Mouse (Mus musculus) neural tube, embryonic 13.5 days (tissue): ENCODE results near the gene Traf7. TPM values are rescaled to one million over a fixed set of nuclear protein-coding genes. Genes with fewer than 3 reads are reported as not detected.

ENCODE experiments used
- ATAC-seq: fragments of 200-750 bp; cut with Nextera tagmentation; 2 replicates; pipeline ENCODE4 v1.8.0; 2017; ENCODE audit warnings: low read depth, mild to moderate bottlenecking, moderate TSS enrichment, moderate library complexity
- H3K27ac ChIP-seq: fragments of 300-500 bp; sonication (generic); replicated peaks from 2 replicates; pipeline ENCODE4 v1.5.1; 2015; ENCODE audit warnings: moderate library complexity, mild to moderate bottlenecking, inconsistent platforms
- H3K27me3 ChIP-seq: fragments of 300-500 bp; sonication (generic); 2 replicates; pipeline ENCODE4 v1.6.1; 2015; ENCODE audit warnings: mild to moderate bottlenecking, inconsistent platforms
- H3K36me3 ChIP-seq: fragments of 300-500 bp; sonication (generic); 2 replicates; pipeline ENCODE4 v1.6.1; 2015; ENCODE audit warnings: mild to moderate bottlenecking, inconsistent platforms
- H3K4me1 ChIP-seq: fragments of 300-500 bp; sonication (generic); replicated peaks from 2 replicates; pipeline ENCODE4 v1.6.1; 2015; ENCODE audit warnings: inconsistent platforms
- H3K4me2 ChIP-seq: fragments of 300-500 bp; sonication (generic); 2 replicates; pipeline ENCODE4 v1.6.1; 2015; ENCODE audit warnings: inconsistent platforms, mild to moderate bottlenecking, moderate library complexity
- H3K4me3 ChIP-seq: fragments of 300-500 bp; sonication (generic); 2 replicates; pipeline ENCODE4 v1.5.1; 2015; ENCODE audit warnings: mild to moderate bottlenecking, inconsistent platforms
- H3K9ac ChIP-seq: fragments of 300-500 bp; sonication (generic); 2 replicates; pipeline ENCODE4 v1.6.1; 2015; ENCODE audit warnings: moderate library complexity, mild to moderate bottlenecking, inconsistent platforms
- H3K9me3 ChIP-seq: fragments of 300-500 bp; sonication (generic); 2 replicates; pipeline ENCODE4 v1.6.1; 2016; ENCODE audit warnings: inconsistent platforms
- WGBS: fragments of 180-500 bp; shearing (Covaris S2); methylation state at CpG from one replicate; pipeline ENCODE4 v1.1.7; 2015; 5-methylcytosine and 5-hydroxymethylcytosine counted together
- polyA plus RNA-seq: library from polyadenylated mRNA; unstranded; fragments of >200 nt; fragmentation: Nextera tagmentation; extraction: Ambion mirVana; gene quantifications from 2 replicates; pipeline ENCODE4 v1.2.1, GENCODE M21; 2015

Gene Traf7
- polyA plus RNA-seq, 1 experiment from 2014 or later, result 70.1 TPM

DNA sequence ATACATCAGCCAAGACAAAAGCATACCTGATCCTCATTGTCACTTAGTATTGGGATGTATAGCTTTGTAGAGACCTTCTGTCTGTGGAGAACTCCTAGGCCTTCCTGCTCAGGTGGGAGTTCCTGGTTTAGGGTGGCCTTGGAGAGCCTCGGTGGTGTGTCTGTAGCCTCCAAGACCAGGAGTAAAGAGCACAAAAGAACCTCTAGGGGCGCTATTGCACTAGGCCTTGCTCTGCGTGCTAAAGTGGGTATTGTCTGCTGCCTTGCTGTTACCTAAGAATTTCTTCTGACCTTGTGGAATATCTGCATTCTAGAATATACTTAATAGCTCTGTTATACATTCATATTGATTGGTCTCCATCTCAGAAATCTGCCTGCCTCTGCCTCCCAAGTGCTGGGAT is 12.6 kb upstream of the Traf7 start:
- no peak overlapping the region for H3K4me2 ChIP-seq
- no peak overlapping the region for H3K9ac ChIP-seq
- no peaks in the 10 kb centered on the region for H3K9me3 ChIP-seq
- no peak overlapping the region for H3K4me3 ChIP-seq
- peaks cover 7% of the 10 kb centered on the region for H3K27me3 ChIP-seq
- ATAC-seq, result no peak
- H3K4me1 ChIP-seq, result peaks cover 6% of the 10 kb centered on the region
- no peaks in the 10 kb centered on the region for H3K36me3 ChIP-seq
- no peak overlapping the region for H3K27ac ChIP-seq
- WGBS, result 6% methylated on average over 3 of the region's 3 CpGs

DNA sequence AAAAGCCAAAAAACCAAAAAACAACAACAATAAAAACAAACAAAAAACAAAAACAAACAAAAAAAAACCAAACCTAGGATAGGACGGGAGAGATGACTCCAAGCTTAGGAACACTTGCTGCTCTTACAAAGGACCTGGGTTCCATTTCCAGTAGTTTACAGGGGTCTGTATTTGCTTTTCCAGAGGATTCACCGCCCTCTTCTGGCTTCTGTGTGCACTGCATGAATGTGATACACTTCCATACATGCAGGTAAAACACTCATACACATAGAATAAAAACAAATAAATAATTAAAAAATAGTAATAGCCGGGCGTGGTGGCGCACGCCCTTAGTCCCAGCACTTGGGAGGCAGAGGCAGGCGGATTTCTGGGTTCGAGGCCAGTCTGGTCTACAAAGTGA is 11.2 kb upstream of the Traf7 start:
- H3K9me3 ChIP-seq, result no peaks in the 10 kb centered on the region
- H3K4me2 ChIP-seq, result no peak overlapping the region
- H3K36me3 ChIP-seq, result no peaks in the 10 kb centered on the region
- H3K27ac ChIP-seq, result no peak overlapping the region
- H3K4me1 ChIP-seq, result peaks cover 6% of the 10 kb centered on the region; the same call in 1 of the 2 replicates
- no peaks in the 10 kb centered on the region for H3K27me3 ChIP-seq
- ATAC-seq, result peak; percentile 57; the same call in 1 of the 2 replicates
- whole genome bisulfite sequencing, result 63% methylated on average over 8 of the region's 8 CpGs
- H3K9ac ChIP-seq, result no peak overlapping the region
- no peak overlapping the region for H3K4me3 ChIP-seq

GRCm38 (mm10) chr17:24537536-24537935 is 9.8 kb upstream of the Traf7 start:
- Histone ChIP-seq H3K4me3 (no peak overlapping the region), H3K36me3 (no peaks in the 10 kb centered on the region), H3K9ac (no peak overlapping the region), H3K9me3 (no peaks in the 10 kb centered on the region), H3K27ac (no peak overlapping the region), H3K4me1 (peaks cover 19% of the 10 kb centered on the region), H3K4me2 (no peak overlapping the region), H3K27me3 (no peaks in the 10 kb centered on the region)
- WGBS, result 41% methylated on average over 3 of the region's 3 CpGs
- ATAC-seq, result no peak

DNA sequence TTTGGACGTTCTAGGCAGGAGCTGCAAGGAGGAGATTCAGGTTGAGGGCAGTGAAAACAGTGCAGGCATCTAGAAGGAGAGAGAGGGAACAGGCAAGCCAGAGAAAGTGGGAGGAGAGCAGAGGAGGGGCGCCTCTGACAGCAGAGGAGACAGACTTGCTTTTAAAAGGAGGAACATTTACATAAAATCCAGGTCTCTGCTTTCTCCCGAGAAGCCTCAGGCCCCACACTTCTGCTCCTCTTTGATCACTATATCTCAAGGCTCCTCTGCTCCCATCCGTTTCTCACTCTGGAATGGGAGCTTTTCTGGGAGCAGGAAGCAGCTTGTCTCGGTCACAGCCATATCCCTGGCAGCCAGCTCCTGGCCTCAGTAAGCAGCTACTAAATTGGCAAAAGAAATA is 7.6 kb upstream of the Traf7 start:
- H3K36me3 ChIP-seq, result 0 out of 2 replicates have a peak, but pooled peaks cover 7% of the 10 kb centered on the region
- no peak overlapping the region for H3K27ac ChIP-seq
- no peak for ATAC-seq
- H3K27me3 ChIP-seq, result no peaks in the 10 kb centered on the region
- no peak overlapping the region for H3K4me2 ChIP-seq
- 54% methylated on average over 5 of the region's 5 CpGs for WGBS
- no peak overlapping the region for H3K9ac ChIP-seq
- no peaks in the 10 kb centered on the region for H3K9me3 ChIP-seq
- H3K4me1 ChIP-seq, result peaks cover 36% of the 10 kb centered on the region
- H3K4me3 ChIP-seq, result no peak overlapping the region

DNA sequence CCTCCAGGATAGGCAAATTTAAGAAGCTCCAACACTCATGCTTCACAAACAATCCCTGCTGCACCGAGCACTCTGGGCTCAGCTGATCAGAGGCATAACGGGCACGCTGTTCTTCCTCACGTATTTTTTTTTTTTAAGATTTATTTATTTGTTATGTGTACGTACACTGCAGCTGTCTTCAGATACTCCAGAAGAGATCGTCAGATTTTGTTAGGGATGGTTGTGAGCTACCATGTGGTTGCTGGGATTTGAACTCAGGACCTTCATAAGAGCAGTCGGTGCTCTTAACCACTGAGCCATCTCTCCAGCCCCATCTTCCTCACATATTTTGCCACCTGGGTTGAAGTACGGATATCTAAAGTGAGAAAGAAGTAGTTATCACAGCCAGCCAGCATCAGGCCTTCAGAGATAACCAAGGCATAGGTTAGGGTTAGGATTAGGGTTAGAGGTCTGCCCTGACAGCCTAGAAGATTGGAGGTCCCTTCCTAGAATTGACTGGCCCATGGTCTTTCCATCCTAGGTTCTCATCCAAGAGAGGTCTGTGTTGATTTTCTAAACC is 6.5 kb upstream of the Traf7 start, which contains the start of gene Rab26:
Gene Rab26 (minus strand): TSS at position 51 of the 559 bp plus-strand sequence.
- peak within 1 kb of the TSS; percentile 32 for H3K4me3 ChIP-seq
- no peaks in the 10 kb centered on the region for H3K9me3 ChIP-seq
- H3K9ac ChIP-seq, result peak within 1 kb of the TSS; percentile 61
- H3K36me3 ChIP-seq, result 0 out of 2 replicates have a peak, but pooled peaks cover 16% of the 10 kb centered on the region
- peaks cover 46% of the 10 kb centered on the region for H3K4me1 ChIP-seq
- H3K4me2 ChIP-seq, result peak within 1 kb of the TSS; percentile 64
- no peak within 1 kb of the TSS for H3K27ac ChIP-seq
- no peak for ATAC-seq
- H3K27me3 ChIP-seq, result no peaks in the 10 kb centered on the region
- WGBS, result 86% methylated on average over 8 of the region's 8 CpGs

DNA sequence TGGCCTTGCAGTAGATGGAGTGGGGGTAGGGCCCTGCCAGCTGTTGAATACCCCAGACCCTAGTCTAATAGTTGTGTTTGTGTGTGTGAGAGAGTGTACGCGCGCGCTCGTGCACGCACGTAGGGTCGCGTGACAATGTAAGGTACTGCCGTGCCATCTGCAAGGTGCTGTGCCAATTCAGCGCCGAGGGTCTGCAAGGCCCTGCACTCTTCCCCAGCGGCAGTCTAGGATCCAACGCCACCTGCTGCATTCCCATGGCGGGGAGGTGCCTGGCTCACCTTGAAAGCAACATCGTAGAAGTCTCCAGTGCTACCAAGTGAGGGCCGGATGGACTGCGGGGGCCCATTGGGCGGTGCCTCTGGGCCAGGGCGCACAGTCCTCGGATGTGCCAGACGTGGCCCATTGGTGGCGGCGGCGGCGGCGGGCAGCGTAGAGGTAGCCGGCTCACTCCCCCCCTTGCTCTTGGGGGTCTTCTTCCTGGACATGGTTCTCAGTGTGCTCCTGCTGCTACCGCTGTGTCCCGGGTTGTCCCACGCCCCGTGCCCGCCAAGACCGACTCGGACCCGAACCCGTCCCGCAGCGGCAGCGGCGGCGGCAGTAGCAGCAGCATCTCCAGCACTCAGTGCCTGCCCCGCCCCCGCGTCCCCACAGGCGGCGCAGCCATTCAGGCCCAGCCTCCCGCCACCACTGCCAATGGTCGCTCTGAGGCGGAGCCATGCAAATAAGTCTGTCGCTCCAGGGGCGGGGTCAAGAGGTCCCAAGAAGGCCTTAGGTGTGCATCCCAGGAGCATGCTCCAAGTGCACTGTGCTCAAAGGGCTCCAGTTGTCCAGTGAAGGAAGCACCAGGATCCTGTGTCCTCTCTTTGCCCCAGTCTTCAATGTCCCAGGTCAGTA is 5.6 kb upstream of the Traf7 start:
- WGBS, result 7% methylated on average over 53 of the region's 53 CpGs
- Histone ChIP-seq H3K27ac (no peak overlapping the region), H3K27me3 (no peaks in the 10 kb centered on the region), H3K9ac (peak overlapping the region; percentile 61), H3K36me3 (0 out of 2 replicates have a peak, but pooled peaks cover 16% of the 10 kb centered on the region), H3K4me2 (peak overlapping the region; percentile 64), H3K4me3 (peak overlapping the region; percentile 32), H3K4me1 (peaks cover 53% of the 10 kb centered on the region), H3K9me3 (no peaks in the 10 kb centered on the region)
- no peak for ATAC-seq

GRCm38 (mm10) chr17:24532045-24532444 is 4.3 kb upstream of the Traf7 start:
- Histone ChIP-seq H3K4me3 (no peak overlapping the region), H3K27ac (no peak overlapping the region), H3K9me3 (no peaks in the 10 kb centered on the region), H3K4me1 (peaks cover 49% of the 10 kb centered on the region), H3K9ac (peak overlapping the region; percentile 39; the same call in 1 of the 2 replicates), H3K4me2 (no peak overlapping the region), H3K36me3 (0 out of 2 replicates have a peak, but pooled peaks cover 16% of the 10 kb centered on the region), H3K27me3 (no peaks in the 10 kb centered on the region)
- no peak for ATAC-seq
- WGBS, result 78% methylated on average over 7 of the region's 7 CpGs

DNA sequence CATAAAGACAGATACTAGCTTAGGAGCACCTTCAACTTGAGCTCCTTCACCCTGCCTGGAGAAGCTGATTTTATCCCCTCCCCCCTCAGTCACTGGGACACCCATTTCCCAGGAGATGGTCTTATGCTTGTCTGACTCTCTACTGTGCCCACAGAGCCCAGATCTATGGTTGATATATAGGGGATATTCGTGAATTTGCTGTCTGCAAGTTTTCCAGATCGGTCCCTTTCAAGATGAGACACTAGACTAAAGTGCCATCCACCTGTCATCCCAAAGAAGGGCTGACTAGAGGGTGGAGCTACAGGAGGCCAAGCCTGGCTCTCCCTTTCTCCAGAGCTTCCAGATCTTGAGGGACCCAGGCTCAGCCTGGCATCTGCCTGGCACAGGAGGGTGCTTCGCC is 3.3 kb upstream of the Traf7 start:
- ATAC-seq, result no peak
- H3K27ac ChIP-seq, result no peak overlapping the region
- no peaks in the 10 kb centered on the region for H3K9me3 ChIP-seq
- peak overlapping the region; percentile 39; the same call in 1 of the 2 replicates for H3K9ac ChIP-seq
- H3K36me3 ChIP-seq, result 0 out of 2 replicates have a peak, but pooled peaks cover 16% of the 10 kb centered on the region
- 66% methylated on average over 3 of the region's 3 CpGs for WGBS
- no peak overlapping the region for H3K4me3 ChIP-seq
- H3K4me1 ChIP-seq, result peaks cover 59% of the 10 kb centered on the region
- H3K27me3 ChIP-seq, result no peaks in the 10 kb centered on the region
- H3K4me2 ChIP-seq, result no peak overlapping the region

DNA sequence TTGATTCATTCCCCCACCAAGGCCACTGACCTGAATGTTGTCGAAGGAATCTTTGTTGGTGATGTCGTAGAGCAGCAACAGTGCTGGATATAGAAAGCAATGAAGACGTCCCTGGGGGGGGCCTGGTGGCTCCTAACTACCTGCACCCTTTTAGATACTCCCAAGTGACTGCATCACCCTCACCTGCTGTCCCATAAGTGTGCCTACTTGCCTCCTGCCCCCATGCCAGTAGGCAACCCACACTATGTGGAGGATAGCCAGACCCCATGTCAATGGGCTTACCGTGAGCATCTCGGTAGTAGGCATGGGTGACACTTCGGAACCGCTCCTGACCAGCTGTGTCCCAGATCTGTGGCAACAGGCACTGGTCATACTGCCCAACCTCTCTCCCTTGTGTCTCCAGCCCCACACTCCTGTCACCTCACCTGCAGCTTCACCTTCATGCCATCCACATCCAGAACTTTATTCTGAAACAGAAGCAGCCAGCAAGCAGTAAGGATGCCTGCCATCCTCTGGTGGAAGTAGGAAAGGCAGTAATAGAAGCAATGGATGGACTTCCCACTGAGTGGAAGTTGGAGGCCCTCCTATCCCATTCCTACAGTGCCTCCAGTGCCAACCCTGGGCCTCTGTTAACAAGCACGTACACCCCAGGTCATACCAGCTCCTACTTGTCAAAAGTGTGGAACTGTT is 2.8 kb upstream of the Traf7 start:
- H3K9ac ChIP-seq, result peak overlapping the region; percentile 76
- ATAC-seq, result no peak
- H3K27me3 ChIP-seq, result no peaks in the 10 kb centered on the region
- peaks cover 64% of the 10 kb centered on the region for H3K4me1 ChIP-seq
- H3K36me3 ChIP-seq, result 0 out of 2 replicates have a peak, but pooled peaks cover 16% of the 10 kb centered on the region
- H3K4me3 ChIP-seq, result peak overlapping the region; percentile 52; the same call in 1 of the 2 replicates
- H3K27ac ChIP-seq, result 0 out of 2 replicates have a peak overlapping the region, but pooled peaks have one; percentile 86
- peak overlapping the region; percentile 65 for H3K4me2 ChIP-seq
- no peaks in the 10 kb centered on the region for H3K9me3 ChIP-seq
- WGBS, result 26% methylated on average over 8 of the region's 8 CpGs

- Histone ChIP-seq H3K4me3 (peak overlapping the region; percentile 52), H3K36me3 (0 out of 2 replicates have a peak, but pooled peaks cover 16% of the 10 kb centered on the region), H3K4me1 (peaks cover 70% of the 10 kb centered on the region), H3K4me2 (peak overlapping the region; percentile 65), H3K27me3 (no peaks in the 10 kb centered on the region), H3K9ac (peak overlapping the region; percentile 76), H3K27ac (peak overlapping the region; percentile 86; the same call in 1 of the 2 replicates), H3K9me3 (no peaks in the 10 kb centered on the region)
- ATAC-seq, result no peak
- 27% methylated on average over 5 of the region's 5 CpGs for WGBS
Measured at GRCm38 (mm10) chr17:24529883-24530282, 2.1 kb upstream of the Traf7 start.

- Histone ChIP-seq H3K9me3 (no peaks in the 10 kb centered on the region), H3K36me3 (0 out of 2 replicates have a peak, but pooled peaks cover 19% of the 10 kb centered on the region), H3K27ac (peak overlapping the region; percentile 86; the same call in 1 of the 2 replicates), H3K4me1 (peaks cover 74% of the 10 kb centered on the region), H3K9ac (peak overlapping the region; percentile 76), H3K4me2 (peak overlapping the region; percentile 65), H3K4me3 (peak overlapping the region; percentile 52), H3K27me3 (no peaks in the 10 kb centered on the region)
- 1% methylated on average over 4 of the region's 4 CpGs for WGBS
- no peak for ATAC-seq
Measured at GRCm38 (mm10) chr17:24529007-24529451, 1.3 kb upstream of the Traf7 start.
